Mouse (Mus musculus): ENCODE measurements around the gene Cyp4f18. TPM values are rescaled to one million over a fixed set of nuclear protein-coding genes. Genes with fewer than 3 reads are reported as not detected.
"Not testable (repeated sequence)": the region's sequence is repeated elsewhere in the genome, so short reads cannot be mapped to it uniquely, and the experiment has no call there.

Cyp4f18 gene
- total RNA-seq, 2 experiments from 2014 or later, result 0.19 to 0.75 TPM

- DNase-seq, result no peak
Measured at GRCm38 (mm10) chr8:71981032-71981431, 28.4 kb downstream of the Cyp4f18 start.

GRCm38 (mm10) chr8:71974211-71974610 lies 35.2 kb downstream of the Cyp4f18 start:
- DNase-seq, result no peak

GRCm38 (mm10) chr8:71971945-71972344 lies 37.5 kb downstream of the Cyp4f18 start:
- DNase-seq, result no peak

GRCm38 (mm10) chr8:71968636-71969035 lies 40.8 kb downstream of the Cyp4f18 start:
- no peak for DNase-seq

- DNase-seq, result no peak
Measured at GRCm38 (mm10) chr8:71968100-71968499, 41.3 kb downstream of the Cyp4f18 start.

- no peak for DNase-seq
Measured at GRCm38 (mm10) chr8:71967261-71967660, 42.2 kb downstream of the Cyp4f18 start.

- DNase-seq, result no peak
Measured at GRCm38 (mm10) chr8:71966411-71966810, 43.0 kb downstream of the Cyp4f18 start.

GRCm38 (mm10) chr8:71965166-71965565 lies 44.3 kb downstream of the Cyp4f18 start:
- no peak for DNase-seq

GRCm38 (mm10) chr8:71964051-71964450 lies 45.4 kb downstream of the Cyp4f18 start:
- no peak for DNase-seq

GRCm38 (mm10) chr8:71961796-71962195 lies 47.6 kb downstream of the Cyp4f18 start:
- no peak for DNase-seq

- no peak for DNase-seq
Measured at GRCm38 (mm10) chr8:71960483-71960882, 48.9 kb downstream of the Cyp4f18 start.

- no peak for DNase-seq
Measured at GRCm38 (mm10) chr8:71954666-71955065, 54.8 kb downstream of the Cyp4f18 start.

GRCm38 (mm10) chr8:71952961-71953700 lies 56.3 kb downstream of the Cyp4f18 start:
- not testable (repeated sequence) for DNase-seq

- DNase-seq, result no peak
Measured at GRCm38 (mm10) chr8:71952489-71952888, 56.9 kb downstream of the Cyp4f18 start.

GRCm38 (mm10) chr8:71951436-71952161 lies 57.8 kb downstream of the Cyp4f18 start:
- DNase-seq, result no peak

GRCm38 (mm10) chr8:71950482-71951221 lies 58.8 kb downstream of the Cyp4f18 start, which contains the start of gene Zfp961:
Gene Zfp961 (plus strand): TSS chr8:71951038.
- DNase-seq, result peak; percentile 97

GRCm38 (mm10) chr8:71948624-71949023 lies 60.8 kb downstream of the Cyp4f18 start:
- no peak for DNase-seq

GRCm38 (mm10) chr8:71941776-71942175 lies 67.7 kb downstream of the Cyp4f18 start:
- DNase-seq, result no peak

- no peak for DNase-seq
Measured at GRCm38 (mm10) chr8:71940293-71941208, 68.9 kb downstream of the Cyp4f18 start.

All from gastrocnemius, postnatal 10 days (tissue).